Mouse (Mus musculus) olfactory bulb, adult 2 months (tissue): ENCODE measurements at regions not wholly inside any gene's neighbourhood (a gene's known extent, or its start where the extent isn't known, plus 50 kb on each side); places are given as distances from the start of the nearest gene placed in this dataset.
"Not testable (repeated sequence)": the region's sequence is repeated elsewhere in the genome, so short reads cannot be mapped to it uniquely, and the experiment has no call there.

Experiments
- H3K27ac ChIP-seq: fragments of 200-500 bp; 2 replicates; pipeline ENCODE4 v1.5.1; 2012; ENCODE audit warnings: low read depth, low read length; ENCODE audit not compliant: insufficient read depth
- H3K4me1 ChIP-seq: fragments of 200-500 bp; 2 replicates; pipeline ENCODE4 v1.6.1; 2012; ENCODE audit warnings: low read length; ENCODE audit not compliant: control insufficient read depth, insufficient read depth
- H3K4me3 ChIP-seq: fragments of 200-500 bp; 2 replicates; pipeline ENCODE4 v1.5.1; 2012; ENCODE audit warnings: mild to moderate bottlenecking, low read depth, low read length, moderate library complexity; ENCODE audit not compliant: insufficient read depth
- CTCF ChIP-seq: fragments of 200-500 bp; IDR thresholded peaks from 2 replicates; pipeline ENCODE4 v1.5.1; 2012; ENCODE audit warnings: low read depth, mild to moderate bottlenecking, low read length, moderate library complexity; ENCODE audit not compliant: insufficient read depth
- POLR2A ChIP-seq: fragments of 200-500 bp; IDR thresholded peaks from 2 replicates; pipeline ENCODE4 v1.6.1; 2012; ENCODE audit warnings: mild to moderate bottlenecking, low read depth, low read length, moderate library complexity; ENCODE audit not compliant: insufficient read depth
- WGBS: fragments of 180-500 bp; shearing (Covaris S2); methylation state at CpG from one replicate; pipeline ENCODE4 v1.1.7; 2018; 5-methylcytosine and 5-hydroxymethylcytosine counted together

- no peak for TF ChIP-seq CTCF
- TF ChIP-seq POLR2A: no peak
- Histone ChIP-seq H3K4me1 (no peaks in the 10 kb centered on the region), H3K4me3 (no peak overlapping the region), H3K27ac (no peak overlapping the region)
Observed at GRCm38 (mm10) chr2:146728693-146729092, 127.0 kb upstream of the Kiz start.

DNA sequence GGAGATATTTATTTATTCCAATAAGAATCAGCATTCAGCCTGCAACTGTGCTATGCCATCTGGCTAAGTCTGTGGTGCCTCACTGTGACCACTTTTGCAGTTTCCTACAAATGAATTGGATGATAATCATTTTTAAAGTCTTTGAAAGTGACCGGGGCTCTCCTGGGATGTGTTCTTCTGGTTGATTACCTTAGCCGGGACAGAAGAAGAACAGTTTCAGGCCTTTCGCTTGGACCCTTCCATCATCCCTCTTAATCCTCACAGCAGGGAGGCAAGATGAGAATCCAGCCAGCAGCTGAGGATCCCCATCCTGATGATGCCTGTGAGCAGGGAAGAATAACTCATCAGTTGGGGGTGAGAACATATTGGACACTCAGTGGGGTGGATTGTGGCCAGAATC, 124.6 kb upstream of the Kiz start:
- H3K4me3 ChIP-seq: no peak overlapping the region
- no peak for TF ChIP-seq POLR2A
- TF ChIP-seq CTCF: no peak
- H3K4me1 ChIP-seq: no peaks in the 10 kb centered on the region
- 58% methylated on average over 3 of the region's 3 CpGs for WGBS
- H3K27ac ChIP-seq: no peak overlapping the region

- 91% methylated on average over 2 of the region's 2 CpGs for WGBS
- H3K4me1 ChIP-seq, H3K4me3 ChIP-seq, H3K27ac ChIP-seq: not testable (repeated sequence)
Observed at GRCm38 (mm10) chr2:146732891-146733290, 122.8 kb upstream of the Kiz start.

GRCm38 (mm10) chr2:146744396-146744795, 111.3 kb upstream of the Kiz start:
- H3K4me1 ChIP-seq: no peaks in the 10 kb centered on the region
- TF ChIP-seq POLR2A: no peak
- no peak for TF ChIP-seq CTCF
- no peak overlapping the region for H3K4me3 ChIP-seq
- H3K27ac ChIP-seq: no peak overlapping the region
- WGBS: 94% methylated on average over 2 of the region's 2 CpGs

GRCm38 (mm10) chr2:146745012-146745682, 110.5 kb upstream of the Kiz start:
- H3K4me1 ChIP-seq: no peaks in the 10 kb centered on the region
- no peak overlapping the region for H3K27ac ChIP-seq
- TF ChIP-seq CTCF: no peak
- no peak for TF ChIP-seq POLR2A
- H3K4me3 ChIP-seq: peak overlapping the region; percentile 28
- WGBS: 30% methylated on average over 18 of the region's 18 CpGs

- peak overlapping the region; percentile 28 for H3K4me3 ChIP-seq
- 8% methylated on average over 12 of the region's 12 CpGs for WGBS
- no peaks in the 10 kb centered on the region for H3K4me1 ChIP-seq
- H3K27ac ChIP-seq: no peak overlapping the region
- TF ChIP-seq POLR2A: no peak
- TF ChIP-seq CTCF: no peak
Observed at GRCm38 (mm10) chr2:146745683-146746047, 110.0 kb upstream of the Kiz start.

DNA sequence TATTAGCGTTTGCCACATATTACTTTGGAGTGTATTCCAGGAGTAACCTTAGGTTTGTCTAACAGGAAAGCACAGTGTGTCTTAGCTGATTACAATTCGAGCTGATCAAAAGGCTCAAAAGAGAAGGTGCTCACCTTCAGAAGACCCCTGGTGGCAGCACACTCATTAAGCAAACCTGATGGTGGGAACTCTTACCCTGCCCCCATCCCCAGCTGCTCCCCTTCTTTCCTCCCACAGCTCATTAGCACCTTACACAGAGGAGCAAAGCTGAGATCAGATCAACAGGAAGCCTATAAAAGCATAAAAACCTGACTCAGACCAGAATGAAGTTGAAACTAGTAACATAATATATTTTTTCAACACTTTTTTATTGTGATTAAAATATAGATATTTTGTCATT, 101.7 kb upstream of the Kiz start:
- TF ChIP-seq CTCF: no peak
- no peak for TF ChIP-seq POLR2A

DNA sequence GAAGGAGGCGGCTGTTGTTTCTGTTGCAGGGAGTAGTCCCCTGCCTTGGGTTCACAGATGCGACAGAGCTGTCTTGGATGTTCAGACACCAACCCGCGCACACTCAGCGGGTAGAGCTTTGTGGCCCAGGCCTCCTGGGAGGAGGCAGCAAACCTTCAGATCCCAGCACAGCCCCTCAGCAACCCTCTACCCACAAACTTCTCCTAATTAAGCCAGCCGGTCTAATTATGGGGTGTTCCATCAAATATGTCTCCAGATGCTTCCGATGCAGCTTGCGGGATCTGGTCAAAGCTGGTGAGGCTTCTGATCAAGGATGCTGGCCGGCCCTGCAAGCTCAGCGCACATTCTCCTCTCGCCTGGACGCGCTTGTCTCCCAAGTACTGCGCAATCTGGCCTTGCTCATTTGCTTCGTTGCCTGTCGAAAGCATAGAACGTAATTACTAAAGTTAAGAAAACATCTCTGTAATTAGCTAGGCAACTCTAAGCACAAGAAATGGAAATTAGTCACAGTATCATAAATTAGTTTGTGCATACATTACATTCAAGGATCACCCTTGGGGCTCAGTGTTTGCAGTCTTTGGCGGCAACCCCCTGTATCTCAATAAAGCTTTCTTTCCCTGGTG, 92.0 kb upstream of the Kiz start:
- H3K27ac ChIP-seq: no peak overlapping the region
- WGBS: 28% methylated on average over 18 of the region's 18 CpGs
- no peak overlapping the region for H3K4me3 ChIP-seq
- H3K4me1 ChIP-seq: peaks cover 5% of the 10 kb centered on the region; the same call in 1 of the 2 replicates
- TF ChIP-seq CTCF: no peak
- TF ChIP-seq POLR2A: no peak

More for the DNA sequence above, 101.7 kb upstream of the Kiz start:
- WGBS: 62% methylated on average over 2 of the region's 2 CpGs
- H3K4me1 ChIP-seq: no peaks in the 10 kb centered on the region
- H3K27ac ChIP-seq: no peak overlapping the region
- no peak overlapping the region for H3K4me3 ChIP-seq

- TF ChIP-seq CTCF (no peak), POLR2A (no peak)
- Histone ChIP-seq H3K27ac (no peak overlapping the region), H3K4me3 (no peak overlapping the region), H3K4me1 (peaks cover 5% of the 10 kb centered on the region; the same call in 1 of the 2 replicates)
- 63% methylated on average over 12 of the region's 12 CpGs for WGBS
Observed at GRCm38 (mm10) chr2:146764313-146765255, 91.1 kb upstream of the Kiz start.
